Mouse (Mus musculus) lung, postnatal 0 days (tissue): ENCODE measurements around the gene Vps18. TPM values are rescaled to one million over a fixed set of nuclear protein-coding genes. Genes with fewer than 3 reads are reported as not detected.

Source experiments
- ATAC-seq: fragments of 200-750 bp; cut with Nextera tagmentation; 2 replicates; pipeline ENCODE4 v1.8.0; 2017; ENCODE audit warnings: moderate library complexity
- DNase-seq: peaks from one replicate; pipeline ENCODE4 v3.0.0-alpha.2; 2016; ENCODE audit warnings: low spot score
- H3K27ac ChIP-seq: fragments of 300-500 bp; sonication (generic); 2 replicates; pipeline ENCODE4 v1.5.1; 2014; ENCODE audit warnings: antibody characterized with exemption, mild to moderate bottlenecking, low read length, mixed read lengths
- H3K27me3 ChIP-seq: fragments of 300-500 bp; sonication (generic); replicated peaks from 2 replicates; pipeline ENCODE4 v1.6.1; 2014; ENCODE audit warnings: low read length, mixed read lengths; ENCODE audit not compliant: insufficient read depth
- H3K36me3 ChIP-seq: fragments of 300-500 bp; sonication (generic); 2 replicates; pipeline ENCODE4 v1.6.1; 2014; ENCODE audit warnings: low read length, mixed read lengths; ENCODE audit not compliant: insufficient read depth
- H3K4me1 ChIP-seq: fragments of 300-500 bp; sonication (generic); 2 replicates; pipeline ENCODE4 v1.6.1; 2014; ENCODE audit warnings: antibody characterized with exemption, low read depth, low read length, mixed read lengths; ENCODE audit not compliant: insufficient read depth
- H3K4me2 ChIP-seq: fragments of 300-500 bp; sonication (generic); replicated peaks from 2 replicates; pipeline ENCODE4 v1.6.1; 2014; ENCODE audit warnings: low read depth, mild to moderate bottlenecking, low read length, moderate library complexity, mixed read lengths
- H3K4me3 ChIP-seq: fragments of 300-500 bp; sonication (generic); 2 replicates; pipeline ENCODE4 v1.5.1; 2014; ENCODE audit warnings: low read depth, low read length
- H3K9ac ChIP-seq: fragments of 300-500 bp; sonication (generic); replicated peaks from 2 replicates; pipeline ENCODE4 v1.6.1; 2014; ENCODE audit warnings: low read depth, mild to moderate bottlenecking
- H3K9me3 ChIP-seq: fragments of 300-500 bp; sonication (generic); 2 replicates; pipeline ENCODE4 v1.6.1; 2016; ENCODE audit warnings: low read length, mixed read lengths
- CTCF ChIP-seq: IDR thresholded peaks from 2 replicates; pipeline ENCODE4 v1.5.1; 2016; ENCODE audit warnings: antibody characterized with exemption, mild to moderate bottlenecking
- EP300 ChIP-seq: IDR thresholded peaks from 2 replicates; pipeline ENCODE4 v1.6.1; 2016; ENCODE audit warnings: antibody characterized with exemption, mild to moderate bottlenecking, control low read depth
- WGBS: fragments of 180-500 bp; shearing (Covaris S2); extraction: QIAGEN DNeasy Blood & Tissue Kit; methylation state at CpG from one replicate; pipeline ENCODE4 v1.1.7; 2014; 5-methylcytosine and 5-hydroxymethylcytosine counted together
- polyA plus RNA-seq: library from polyadenylated mRNA; unstranded; fragments of >200 nt; fragmentation: Nextera tagmentation; extraction: Ambion mirVana; gene quantifications from 2 replicates; pipeline ENCODE4 v1.2.1, GENCODE M21; 2015

Gene Vps18
- polyA plus RNA-seq, 1 experiment from 2014 or later = 11.1 TPM

GRCm38 (mm10) chr2:119293311-119293710, 4.8 kb downstream of the Vps18 start:
- no peak for DNase-seq
- Histone ChIP-seq H3K36me3 (peaks cover 28% of the 10 kb centered on the region; the same call in 1 of the 2 replicates), H3K4me3 (no peak overlapping the region), H3K9ac (no peak overlapping the region), H3K4me1 (no peaks in the 10 kb centered on the region), H3K27ac (no peak overlapping the region), H3K27me3 (no peaks in the 10 kb centered on the region), H3K4me2 (no peak overlapping the region), H3K9me3 (no peaks in the 10 kb centered on the region)
- ATAC-seq = no peak
- WGBS = 92% methylated on average over 17 of the region's 17 CpGs
- no peak for TF ChIP-seq CTCF
- TF ChIP-seq EP300 = no peak

DNA sequence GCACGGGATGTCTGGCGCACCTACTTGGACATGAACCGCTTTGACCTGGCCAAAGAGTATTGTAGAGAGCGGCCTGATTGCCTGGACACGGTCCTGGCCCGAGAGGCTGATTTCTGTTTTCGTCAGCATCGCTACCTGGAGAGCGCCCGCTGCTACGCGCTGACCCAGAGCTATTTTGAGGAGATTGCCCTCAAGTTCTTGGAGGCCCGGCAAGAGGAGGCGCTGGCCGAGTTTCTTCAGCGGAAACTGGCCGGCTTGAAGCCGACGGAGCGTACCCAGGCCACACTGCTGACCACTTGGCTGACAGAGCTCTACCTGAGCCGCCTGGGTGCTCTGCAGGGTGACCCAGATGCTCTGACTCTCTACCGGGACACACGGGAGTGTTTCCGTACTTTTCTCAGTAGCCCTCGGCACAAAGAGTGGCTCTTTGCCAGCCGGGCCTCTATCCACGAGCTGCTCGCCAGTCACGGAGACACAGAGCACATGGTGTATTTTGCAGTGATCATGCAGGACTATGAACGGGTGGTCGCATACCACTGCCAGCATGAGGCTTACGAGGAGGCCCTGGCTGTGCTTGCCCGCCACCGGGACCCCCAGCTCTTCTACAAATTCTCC, 5.3 kb downstream of the Vps18 start:
- WGBS = 91% methylated on average over 34 of the region's 34 CpGs
- DNase-seq (no peak), ATAC-seq (no peak)
- H3K4me2 ChIP-seq = no peak overlapping the region
- no peak for TF ChIP-seq EP300
- no peaks in the 10 kb centered on the region for H3K4me1 ChIP-seq
- H3K9ac ChIP-seq = no peak overlapping the region
- no peak overlapping the region for H3K27ac ChIP-seq
- H3K27me3 ChIP-seq = no peaks in the 10 kb centered on the region
- H3K9me3 ChIP-seq = no peaks in the 10 kb centered on the region
- peaks cover 28% of the 10 kb centered on the region; the same call in 1 of the 2 replicates for H3K36me3 ChIP-seq
- no peak overlapping the region for H3K4me3 ChIP-seq

- Histone ChIP-seq H3K9ac (no peak overlapping the region), H3K9me3 (no peaks in the 10 kb centered on the region), H3K4me3 (no peak overlapping the region), H3K4me2 (no peak overlapping the region), H3K27ac (no peak overlapping the region), H3K36me3 (peaks cover 28% of the 10 kb centered on the region; the same call in 1 of the 2 replicates), H3K4me1 (no peaks in the 10 kb centered on the region), H3K27me3 (no peaks in the 10 kb centered on the region)
- TF ChIP-seq CTCF (no peak), EP300 (no peak)
- no peak for DNase-seq
- WGBS = 88% methylated on average over 18 of the region's 18 CpGs
- no peak for ATAC-seq
These were observed 5.9 kb downstream of the Vps18 start for GRCm38 (mm10) chr2:119294411-119294810.

GRCm38 (mm10) chr2:119296756-119297155, 8.2 kb downstream of the Vps18 start:
- no peak overlapping the region for H3K4me3 ChIP-seq
- no peak for TF ChIP-seq EP300
- TF ChIP-seq CTCF = no peak
- DNase-seq (no peak), ATAC-seq (no peak)
- H3K27me3 ChIP-seq = no peaks in the 10 kb centered on the region
- H3K4me1 ChIP-seq = peaks cover 4% of the 10 kb centered on the region; the same call in 1 of the 2 replicates
- H3K9ac ChIP-seq = no peak overlapping the region
- no peak overlapping the region for H3K4me2 ChIP-seq
- peaks cover 28% of the 10 kb centered on the region; the same call in 1 of the 2 replicates for H3K36me3 ChIP-seq
- H3K27ac ChIP-seq = no peak overlapping the region
- 90% methylated on average over 12 of the region's 12 CpGs for WGBS
- no peaks in the 10 kb centered on the region for H3K9me3 ChIP-seq

DNA sequence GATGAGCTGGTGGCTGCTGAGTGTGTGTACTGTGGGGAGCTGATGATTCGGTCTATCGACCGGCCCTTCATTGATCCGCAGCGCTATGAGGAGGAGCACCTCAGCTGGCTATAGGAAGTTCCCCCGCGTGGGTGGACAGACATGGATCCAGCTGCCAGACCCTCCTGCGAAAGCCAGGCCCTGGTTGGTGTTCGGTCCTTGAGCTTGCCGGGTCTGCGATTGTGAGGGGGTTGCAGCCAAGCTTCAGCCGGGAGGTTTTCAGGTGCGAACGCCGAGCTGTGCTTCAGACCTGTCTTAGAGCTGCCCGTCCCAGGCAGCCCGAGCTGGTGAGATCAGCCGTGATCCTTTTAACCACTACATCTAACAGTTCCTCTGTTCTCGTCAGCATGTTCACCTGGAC, 9.0 kb downstream of the Vps18 start:
- Histone ChIP-seq H3K27me3 (no peaks in the 10 kb centered on the region), H3K36me3 (peaks cover 28% of the 10 kb centered on the region; the same call in 1 of the 2 replicates), H3K4me3 (no peak overlapping the region), H3K27ac (no peak overlapping the region), H3K9ac (no peak overlapping the region), H3K4me1 (peaks cover 7% of the 10 kb centered on the region; the same call in 1 of the 2 replicates), H3K4me2 (no peak overlapping the region), H3K9me3 (no peaks in the 10 kb centered on the region)
- 90% methylated on average over 18 of the region's 19 CpGs for WGBS
- TF ChIP-seq CTCF (no peak), EP300 (no peak)
- no peak for ATAC-seq
- no peak for DNase-seq

- 32% methylated on average over 5 of the region's 5 CpGs for WGBS
- H3K27ac ChIP-seq = no peak overlapping the region
- H3K9me3 ChIP-seq = no peaks in the 10 kb centered on the region
- peak; percentile 86 for DNase-seq
- peaks cover 7% of the 10 kb centered on the region; the same call in 1 of the 2 replicates for H3K4me1 ChIP-seq
- H3K36me3 ChIP-seq = peaks cover 23% of the 10 kb centered on the region; the same call in 1 of the 2 replicates
- no peak overlapping the region for H3K4me2 ChIP-seq
- no peak for ATAC-seq
- no peak overlapping the region for H3K4me3 ChIP-seq
- no peak overlapping the region for H3K9ac ChIP-seq
- no peak for TF ChIP-seq EP300
- peak; percentile 86 for TF ChIP-seq CTCF
- H3K27me3 ChIP-seq = no peaks in the 10 kb centered on the region
These were observed 9.8 kb downstream of the Vps18 start for GRCm38 (mm10) chr2:119298330-119298729.
